Mouse (Mus musculus) adrenal gland, adult 8-10 months (tissue): ENCODE results near the gene Olfr1062. TPM values are rescaled to one million over a fixed set of nuclear protein-coding genes. Genes with fewer than 3 reads are reported as not detected.
"Not testable (repeated sequence)": the region's sequence is repeated elsewhere in the genome, so short reads cannot be mapped to it uniquely, and the experiment has no call there.

Experiments used
- DNase-seq: peaks from one replicate; pipeline ENCODE4 v3.0.0; 2022
- total RNA-seq, 4 experiments: library from RNA; stranded (reverse); gene quantifications; 2 replicates each; pipeline ENCODE4 v1.2.4; 2022

The Olfr1062 gene
- not detected for total RNA-seq

GRCm38 (mm10) chr2:86426649-86427048 is at the start of gene Olfr1062:
Gene Olfr1062, minus strand, starts transcription at chr2:86426749.
- DNase-seq, result not testable (repeated sequence)

- DNase-seq, result peak; percentile 12
Measured at GRCm38 (mm10) chr2:86464442-86465109, 38.0 kb upstream of the Olfr1062 start.

- no peak for DNase-seq
Measured at GRCm38 (mm10) chr2:86460434-86460833, 33.9 kb upstream of the Olfr1062 start.

GRCm38 (mm10) chr2:86456169-86456568 is 29.6 kb upstream of the Olfr1062 start, which contains the start of gene Olfr1066:
Gene Olfr1066, minus strand, starts transcription at chr2:86456269.
- DNase-seq, result no peak

GRCm38 (mm10) chr2:86450491-86450890 is 23.9 kb upstream of the Olfr1062 start, which contains the start of gene Olfr1065:
Gene Olfr1065, minus strand, starts transcription at chr2:86450591.
- not testable (repeated sequence) for DNase-seq

- DNase-seq, result not testable (repeated sequence)
Measured at GRCm38 (mm10) chr2:86442101-86442500, 15.6 kb upstream of the Olfr1062 start.

GRCm38 (mm10) chr2:86428511-86428910 is 2.0 kb upstream of the Olfr1062 start:
- DNase-seq, result not testable (repeated sequence)

GRCm38 (mm10) chr2:86413950-86414349 is 12.6 kb downstream of the Olfr1062 start, which contains the start of gene Olfr1061:
Gene Olfr1061, minus strand, starts transcription at chr2:86414050.
- no peak for DNase-seq

GRCm38 (mm10) chr2:86395114-86395513 is 31.4 kb downstream of the Olfr1062 start:
- DNase-seq, result no peak

- DNase-seq, result not testable (repeated sequence)
Measured at GRCm38 (mm10) chr2:86388461-86388860, 38.1 kb downstream of the Olfr1062 start, which contains the start of gene Olfr1058. Gene Olfr1058, minus strand, starts transcription at chr2:86388561.

- no peak for DNase-seq
Measured at GRCm38 (mm10) chr2:86378293-86378692, 48.3 kb downstream of the Olfr1062 start, which contains the start of gene Olfr1057. Gene Olfr1057, minus strand, starts transcription at chr2:86378393.

Other genes starting within 250 kb of the Olfr1062 start
- not detected for gene Olfr1044, start 248.9 kb downstream of the Olfr1062 start, total RNA-seq
- gene Olfr52, start 241.1 kb downstream of the Olfr1062 start, total RNA-seq, result not detected
- gene Olfr1045, start 223.7 kb downstream of the Olfr1062 start, total RNA-seq, result not detected
- not detected for gene Olfr1046, start 207.4 kb downstream of the Olfr1062 start, total RNA-seq
- not detected for gene Olfr1047, start 195.3 kb downstream of the Olfr1062 start, total RNA-seq
- gene Olfr1048, start 186.5 kb downstream of the Olfr1062 start, total RNA-seq, result not detected
- not detected for gene Olfr1049, start 168.4 kb downstream of the Olfr1062 start, total RNA-seq
- gene Olfr1051, start 147.7 kb downstream of the Olfr1062 start, total RNA-seq, result not detected
- not detected for gene Olfr1052, start 134.3 kb downstream of the Olfr1062 start, total RNA-seq
- not detected for gene Olfr1053, start 111.5 kb downstream of the Olfr1062 start, total RNA-seq
- gene Olfr1054, start 91.3 kb downstream of the Olfr1062 start, total RNA-seq, result not detected
- not detected for gene Olfr1055, start 76.5 kb downstream of the Olfr1062 start, total RNA-seq
- gene Olfr1056, start 64.3 kb downstream of the Olfr1062 start, total RNA-seq, result not detected
- not detected for gene Olfr1057, start 48.4 kb downstream of the Olfr1062 start, total RNA-seq
- not detected for gene Olfr1058, start 38.2 kb downstream of the Olfr1062 start, total RNA-seq
- gene Olfr1061, start 12.7 kb downstream of the Olfr1062 start, total RNA-seq, result not detected
- not detected for gene Olfr1065, start 23.8 kb upstream of the Olfr1062 start, total RNA-seq
- gene Olfr1066, start 29.5 kb upstream of the Olfr1062 start, total RNA-seq, result not detected
- gene Olfr228, start 60.6 kb upstream of the Olfr1062 start, total RNA-seq, result not detected
- gene Olfr1076, start 81.7 kb upstream of the Olfr1062 start, total RNA-seq, result not detected
- not detected for gene Olfr1079, start 115.7 kb upstream of the Olfr1062 start, total RNA-seq
- gene Olfr1080, start 131.5 kb upstream of the Olfr1062 start, total RNA-seq, result not detected
- gene Olfr1082, start 172.2 kb upstream of the Olfr1062 start, total RNA-seq, result not detected
- gene Olfr1084, start 213.0 kb upstream of the Olfr1062 start, total RNA-seq, result not detected
- gene Olfr1085, start 235.3 kb upstream of the Olfr1062 start, total RNA-seq, result not detected